Mouse (Mus musculus) layer of hippocampus, postnatal 14 days (tissue): Measurements from ENCODE around the gene Gab2. TPM values are rescaled to one million over a fixed set of nuclear protein-coding genes. Genes with fewer than 3 reads are reported as not detected.

ENCODE experiments used
- total RNA-seq, 2 experiments: library from RNA; stranded (reverse); gene quantifications; 2 replicates each; pipeline ENCODE4 v1.2.3; 2021

The Gab2 gene
- total RNA-seq, 2 experiments from 2014 or later, result 13.8 to 15.6 TPM

Other genes starting within 250 kb of the Gab2 start
- gene Nars2, start 130.1 kb upstream of the Gab2 start, total RNA-seq, result 10 to 100 TPM; 17.6 to 19.4 TPM